Mouse (Mus musculus): Measurements from ENCODE around the gene Fkbp5. TPM values are rescaled to one million over a fixed set of nuclear protein-coding genes. Genes with fewer than 3 reads are reported as not detected.

Gene Fkbp5
- polyA plus RNA-seq, 1 experiment: 185 TPM

- TF ChIP-seq POLR2A (IDR thresholded peaks at IDR 0.05; ENCODE audit: insufficient read depth, low read depth, low read length) (no peak), CTCF (IDR thresholded peaks at IDR 0.05; ENCODE audit: insufficient read depth, low read depth, low read length) (no peak)
Observed at GRCm38 (mm10) chr17:28511616-28512541, 5.4 kb downstream of the Fkbp5 start.

GRCm38 (mm10) chr17:28510445-28511342 is 6.6 kb downstream of the Fkbp5 start:
- 22% methylated on average over 28 of the region's 28 CpGs for WGBS
- Histone ChIP-seq H3K4me1 (ENCODE audit: control insufficient read depth, insufficient read depth, low read length) (peaks cover 12% of the 10 kb centered on the region), H3K27ac (ENCODE audit: insufficient read depth, low read depth, low read length) (no peak overlapping the region), H3K4me3 (ENCODE audit: insufficient read depth, low read depth, low read length) (no peak overlapping the region)
- TF ChIP-seq CTCF (IDR thresholded peaks at IDR 0.05; ENCODE audit: insufficient read depth, low read depth, low read length): no peak

More at GRCm38 (mm10) chr17:28511616-28512541, 5.4 kb downstream of the Fkbp5 start:
- 55% methylated on average over 9 of the region's 9 CpGs for WGBS
- Histone ChIP-seq H3K4me3 (ENCODE audit: insufficient read depth, low read depth, low read length) (no peak overlapping the region), H3K27ac (ENCODE audit: insufficient read depth, low read depth, low read length) (peak overlapping the region; percentile 10; the same call in 1 of the 2 replicates), H3K4me1 (ENCODE audit: control insufficient read depth, insufficient read depth, low read length) (peaks cover 16% of the 10 kb centered on the region)

GRCm38 (mm10) chr17:28507496-28507895 is 9.8 kb downstream of the Fkbp5 start:
- Histone ChIP-seq H3K4me1 (ENCODE audit: control insufficient read depth, insufficient read depth, low read length) (peaks cover 7% of the 10 kb centered on the region), H3K27ac (ENCODE audit: insufficient read depth, low read depth, low read length) (no peak overlapping the region), H3K4me3 (ENCODE audit: insufficient read depth, low read depth, low read length) (no peak overlapping the region)
- 61% methylated on average over 5 of the region's 5 CpGs for WGBS
- no peak for TF ChIP-seq CTCF (IDR thresholded peaks at IDR 0.05; ENCODE audit: insufficient read depth, low read depth, low read length)
- TF ChIP-seq POLR2A (IDR thresholded peaks at IDR 0.05; ENCODE audit: insufficient read depth, low read depth, low read length): no peak

GRCm38 (mm10) chr17:28506895-28507294 is 10.4 kb downstream of the Fkbp5 start:
- 69% methylated on average over 5 of the region's 5 CpGs for WGBS
- Histone ChIP-seq H3K27ac (ENCODE audit: insufficient read depth, low read depth, low read length) (no peak overlapping the region), H3K4me3 (ENCODE audit: insufficient read depth, low read depth, low read length) (no peak overlapping the region), H3K4me1 (ENCODE audit: control insufficient read depth, insufficient read depth, low read length) (peaks cover 7% of the 10 kb centered on the region)
- TF ChIP-seq CTCF (IDR thresholded peaks at IDR 0.05; ENCODE audit: insufficient read depth, low read depth, low read length): no peak
- no peak for TF ChIP-seq POLR2A (IDR thresholded peaks at IDR 0.05; ENCODE audit: insufficient read depth, low read depth, low read length)

- Histone ChIP-seq H3K27ac (ENCODE audit: insufficient read depth, low read depth, low read length) (no peak overlapping the region), H3K4me3 (ENCODE audit: insufficient read depth, low read depth, low read length) (no peak overlapping the region), H3K4me1 (ENCODE audit: control insufficient read depth, insufficient read depth, low read length) (peaks cover 2% of the 10 kb centered on the region; the same call in 1 of the 2 replicates)
- TF ChIP-seq CTCF (IDR thresholded peaks at IDR 0.05; ENCODE audit: insufficient read depth, low read depth, low read length): no peak
- TF ChIP-seq POLR2A (IDR thresholded peaks at IDR 0.05; ENCODE audit: insufficient read depth, low read depth, low read length): no peak
- WGBS: 94% methylated on average over 4 of the region's 4 CpGs
Observed at GRCm38 (mm10) chr17:28505591-28505990, 11.7 kb downstream of the Fkbp5 start.

GRCm38 (mm10) chr17:28504182-28504581 is 13.1 kb downstream of the Fkbp5 start:
- Histone ChIP-seq H3K4me1 (ENCODE audit: control insufficient read depth, insufficient read depth, low read length) (no peaks in the 10 kb centered on the region), H3K4me3 (ENCODE audit: insufficient read depth, low read depth, low read length) (no peak overlapping the region), H3K27ac (ENCODE audit: insufficient read depth, low read depth, low read length) (no peak overlapping the region)
- no peak for TF ChIP-seq CTCF (IDR thresholded peaks at IDR 0.05; ENCODE audit: insufficient read depth, low read depth, low read length)
- no peak for TF ChIP-seq POLR2A (IDR thresholded peaks at IDR 0.05; ENCODE audit: insufficient read depth, low read depth, low read length)
- WGBS: 83% methylated on average over 6 of the region's 6 CpGs

- 76% methylated on average over 7 of the region's 7 CpGs for WGBS
- TF ChIP-seq POLR2A (IDR thresholded peaks at IDR 0.05; ENCODE audit: insufficient read depth, low read depth, low read length): no peak
- TF ChIP-seq CTCF (IDR thresholded peaks at IDR 0.05; ENCODE audit: insufficient read depth, low read depth, low read length): no peak
- Histone ChIP-seq H3K27ac (ENCODE audit: insufficient read depth, low read depth, low read length) (no peak overlapping the region), H3K4me1 (ENCODE audit: control insufficient read depth, insufficient read depth, low read length) (no peaks in the 10 kb centered on the region), H3K4me3 (ENCODE audit: insufficient read depth, low read depth, low read length) (no peak overlapping the region)
Observed at GRCm38 (mm10) chr17:28502196-28502821, 15.0 kb downstream of the Fkbp5 start.

GRCm38 (mm10) chr17:28500465-28500864 is 16.9 kb downstream of the Fkbp5 start:
- H3K27ac ChIP-seq (ENCODE audit: insufficient read depth, low read depth, low read length): no peak overlapping the region
- H3K4me1 ChIP-seq (ENCODE audit: control insufficient read depth, insufficient read depth, low read length): no peaks in the 10 kb centered on the region
- WGBS: 87% methylated on average over 3 of the region's 3 CpGs
- TF ChIP-seq POLR2A (IDR thresholded peaks at IDR 0.05; ENCODE audit: insufficient read depth, low read depth, low read length) (no peak), CTCF (IDR thresholded peaks at IDR 0.05; ENCODE audit: insufficient read depth, low read depth, low read length) (no peak)
- H3K4me3 ChIP-seq (ENCODE audit: insufficient read depth, low read depth, low read length): no peak overlapping the region

Data from olfactory bulb, adult 2 months (tissue).